Mouse (Mus musculus) CH12.LX (cell line): ENCODE data around the gene Inpp1.

Experiments
- CHD1 ChIP-seq: IDR thresholded peaks from 2 replicates; pipeline ENCODE4 v1.6.1; 2012; ENCODE audit warnings: low read depth, low read length, improper control_type of control experiment, inconsistent platforms
- CTCF ChIP-seq, 2 experiments: IDR thresholded peaks in 1 of 2; conservative IDR thresholded peaks in 1 of 2; 2 replicates each; pipeline ENCODE4 v1.5.1; 2011 to 2012; ENCODE audit warnings: low read depth in 2 of 2, low read length in 2 of 2, improper control_type of control experiment in 1 of 2, inconsistent platforms in 1 of 2, mild to moderate bottlenecking in 1 of 2, moderate library complexity in 1 of 2
- ELF1 ChIP-seq: IDR thresholded peaks from 2 replicates; pipeline ENCODE4 v1.6.1; 2014; ENCODE audit warnings: low read depth, mild to moderate bottlenecking, inconsistent platforms, low read length, improper control_type of control experiment
- EP300 ChIP-seq: IDR thresholded peaks from 2 replicates; pipeline ENCODE4 v1.6.1; 2011; ENCODE audit warnings: low read length, improper control_type of control experiment
- ETS1 ChIP-seq: conservative IDR thresholded peaks from 2 replicates; pipeline ENCODE4 v1.6.1; 2012; ENCODE audit warnings: low read depth, mild to moderate bottlenecking, inconsistent platforms, low read length, improper control_type of control experiment, moderate library complexity
- HCFC1 ChIP-seq: IDR thresholded peaks from 2 replicates; pipeline ENCODE4 v1.6.1; 2012; ENCODE audit warnings: low read depth, mild to moderate bottlenecking, inconsistent platforms, low read length, improper control_type of control experiment
- RAD21 ChIP-seq: IDR thresholded peaks from 2 replicates; pipeline ENCODE4 v1.6.1; 2011; ENCODE audit warnings: low read depth, mild to moderate bottlenecking, low read length, improper control_type of control experiment, moderate library complexity
- SMC3 ChIP-seq: IDR thresholded peaks from 2 replicates; pipeline ENCODE4 v1.6.1; 2011; ENCODE audit warnings: low read depth, low read length, improper control_type of control experiment
- ZKSCAN1 ChIP-seq: IDR thresholded peaks from 2 replicates; pipeline ENCODE4 v1.6.1; 2012; ENCODE audit warnings: low read depth, inconsistent platforms, low read length, improper control_type of control experiment, borderline replicate concordance

DNA sequence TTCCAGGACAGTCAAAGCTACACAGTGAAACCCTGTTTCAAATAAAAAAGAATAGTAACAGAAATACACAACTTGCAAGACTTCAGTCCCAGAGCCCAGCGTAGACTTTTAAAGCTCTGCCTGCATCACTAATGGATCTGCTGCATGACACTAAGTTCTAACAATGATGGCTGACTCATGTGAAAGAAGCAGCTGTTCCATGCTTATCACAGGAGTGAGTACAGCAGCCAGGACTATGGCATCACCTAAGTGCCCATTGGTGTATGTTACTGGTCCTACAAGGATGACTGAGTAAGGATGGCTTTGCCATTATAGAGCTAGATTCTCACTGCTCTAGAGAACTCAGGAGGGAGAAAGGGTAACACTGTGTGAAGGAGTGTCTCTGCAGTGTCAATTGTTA, 30.2 kb downstream of the Inpp1 start:
- no peak for TF ChIP-seq ELF1
- TF ChIP-seq CTCF (conservative IDR thresholded peaks at IDR 0.05 in 1 of 2, IDR thresholded peaks at IDR 0.05 in 1 of 2; ENCODE audit: low read depth in 2 of 2, low read length in 2 of 2), result no peak
- no peak for TF ChIP-seq ZKSCAN1
- TF ChIP-seq HCFC1, result no peak
- no peak for TF ChIP-seq SMC3
- TF ChIP-seq CHD1, result no peak
- no peak for TF ChIP-seq EP300
- no peak for TF ChIP-seq ETS1
- TF ChIP-seq RAD21, result no peak
